Mouse (Mus musculus) urinary bladder, postnatal 4 days (tissue): ENCODE results near the gene Ltf.

Source experiments
- DNase-seq, 2 experiments: peaks; one replicate each; pipeline ENCODE4 v3.0.0; 2021 to 2022; ENCODE audit warnings: low spot score in 2 of 2

The Ltf gene

DNA sequence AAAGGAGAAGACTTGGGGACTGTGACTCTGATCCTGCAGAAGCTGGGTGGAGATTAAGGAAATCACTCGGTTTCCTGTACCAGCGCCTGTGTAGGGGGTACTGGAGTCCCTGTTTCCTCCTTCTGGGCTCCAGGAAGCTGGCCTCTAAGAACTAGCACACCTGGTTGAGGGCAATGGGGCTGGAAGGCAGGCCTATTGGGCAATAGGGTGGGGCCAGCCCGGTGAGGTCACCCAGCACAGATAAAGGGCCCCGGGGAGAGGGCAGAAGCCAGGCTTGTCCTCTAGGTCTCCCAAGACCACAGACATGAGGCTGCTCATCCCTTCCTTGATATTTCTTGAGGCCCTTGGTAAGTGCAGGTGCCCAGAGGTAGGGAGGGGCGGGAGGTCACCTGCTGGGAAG lies at the start of gene Ltf:
Ltf (plus strand) TSS at position 250 of the 400 bp plus-strand sequence.
- no peak for DNase-seq

- no peak for DNase-seq
Measured at GRCm38 (mm10) chr9:110979411-110979810, 39.7 kb upstream of the Ltf start.

DNA sequence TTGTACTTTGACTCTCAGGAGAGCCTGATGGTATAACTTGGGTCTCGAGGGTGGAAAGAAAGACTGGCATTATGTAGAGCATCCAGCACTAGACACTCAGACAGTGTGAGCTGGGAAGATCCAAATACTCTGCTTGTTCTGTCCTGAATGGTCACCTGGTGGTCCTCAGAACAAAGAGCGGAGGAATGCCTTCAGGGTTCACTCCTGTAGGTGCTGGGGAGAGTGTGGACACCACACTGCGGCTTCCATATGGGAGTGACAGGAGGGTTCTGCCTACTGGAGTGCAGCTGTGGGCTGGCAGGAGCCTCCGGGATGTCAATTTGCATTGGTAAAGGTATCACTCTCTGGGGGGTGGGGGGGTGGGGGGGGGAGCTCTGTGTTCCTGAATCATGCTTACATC lies 36.7 kb upstream of the Ltf start:
- no peak for DNase-seq

DNA sequence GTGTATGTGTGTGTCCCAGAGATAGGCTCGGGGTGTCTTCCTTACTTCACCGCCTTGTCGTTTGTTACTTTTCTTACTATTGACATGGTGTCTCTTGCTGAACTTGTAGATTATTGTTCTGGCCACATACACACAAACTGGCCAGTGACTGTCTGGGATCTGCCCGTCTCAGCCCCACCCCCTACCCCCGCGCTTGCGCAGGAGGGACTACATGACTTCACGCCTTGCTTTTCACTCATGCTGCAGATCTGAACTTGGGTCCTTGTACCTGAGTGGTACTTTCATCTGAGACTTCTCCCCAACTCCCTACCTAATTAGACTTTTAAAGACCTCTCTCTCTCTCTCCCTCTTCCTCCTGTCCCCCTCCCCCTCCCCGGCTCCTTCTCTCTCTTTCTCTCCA lies 35.0 kb upstream of the Ltf start:
- DNase-seq, result no peak

DNA sequence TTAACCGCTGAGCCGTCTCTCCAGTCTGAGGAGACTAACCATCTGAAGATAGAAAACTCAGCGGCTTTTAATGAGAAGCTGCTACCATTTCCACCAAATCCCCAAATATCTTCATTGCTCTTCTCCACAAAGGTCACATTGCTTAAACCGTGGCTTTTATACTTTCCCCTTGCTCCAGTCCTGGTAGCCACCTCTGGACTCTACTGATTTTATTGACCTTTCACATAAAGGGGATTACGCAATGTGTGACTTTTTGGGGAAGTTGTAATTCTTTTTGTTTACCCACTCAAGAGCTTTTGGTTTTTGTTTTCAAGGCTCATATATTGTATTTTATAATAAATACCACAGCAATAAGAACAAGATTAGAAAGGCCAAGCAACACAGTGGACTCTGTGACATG lies 33.5 kb upstream of the Ltf start:
- no peak for DNase-seq

DNA sequence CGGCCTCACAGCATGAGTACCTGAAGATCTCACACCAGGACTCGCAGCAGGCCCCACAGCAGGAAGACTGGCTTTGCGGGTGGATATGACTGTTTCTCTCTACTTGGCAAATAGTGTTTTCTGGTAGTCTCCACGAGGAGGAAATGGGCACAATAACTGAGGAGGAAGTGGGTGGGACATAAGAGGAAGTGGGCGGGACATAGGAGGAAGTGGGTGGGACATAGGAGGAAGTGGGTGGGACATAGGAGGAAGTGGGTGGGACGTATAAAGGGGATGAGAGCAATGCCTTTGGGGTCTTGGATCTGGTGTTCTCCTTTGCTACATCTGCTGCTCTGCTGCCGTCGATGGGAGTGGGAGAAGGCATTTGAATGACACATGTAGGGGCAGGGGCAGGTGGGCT lies 33.1 kb upstream of the Ltf start:
- no peak for DNase-seq

- no peak for DNase-seq
Measured at GRCm38 (mm10) chr9:110987331-110987730, 31.7 kb upstream of the Ltf start.

GRCm38 (mm10) chr9:110988078-110988477 lies 31.0 kb upstream of the Ltf start:
- no peak for DNase-seq

GRCm38 (mm10) chr9:110989141-110989540 lies 29.9 kb upstream of the Ltf start:
- DNase-seq, result no peak

GRCm38 (mm10) chr9:110989543-110989942 lies 29.5 kb upstream of the Ltf start:
- DNase-seq, result no peak

DNA sequence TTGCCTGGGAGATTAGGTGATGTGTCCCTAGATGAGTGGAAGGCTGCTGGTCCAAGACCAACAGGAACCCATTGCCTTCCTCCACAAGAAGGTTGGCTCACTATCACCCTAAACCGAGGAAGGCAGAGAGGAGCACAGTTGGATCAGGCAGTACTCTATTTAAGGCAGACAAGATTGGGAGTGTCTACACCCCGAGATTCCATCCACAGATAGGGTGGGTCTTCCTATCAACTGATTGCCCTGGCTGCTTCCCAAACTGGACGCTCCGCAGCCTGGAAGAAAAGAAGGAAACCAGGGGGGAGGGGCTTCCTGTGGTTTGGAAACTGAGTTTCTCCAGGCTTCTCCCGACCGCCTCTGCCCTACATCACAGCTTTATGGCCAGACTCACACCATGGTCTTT lies 28.9 kb upstream of the Ltf start, which contains the start of gene Rtp3:
Rtp3 (minus strand) TSS at position 380 of the 400 bp plus-strand sequence.
- DNase-seq, result no peak

DNA sequence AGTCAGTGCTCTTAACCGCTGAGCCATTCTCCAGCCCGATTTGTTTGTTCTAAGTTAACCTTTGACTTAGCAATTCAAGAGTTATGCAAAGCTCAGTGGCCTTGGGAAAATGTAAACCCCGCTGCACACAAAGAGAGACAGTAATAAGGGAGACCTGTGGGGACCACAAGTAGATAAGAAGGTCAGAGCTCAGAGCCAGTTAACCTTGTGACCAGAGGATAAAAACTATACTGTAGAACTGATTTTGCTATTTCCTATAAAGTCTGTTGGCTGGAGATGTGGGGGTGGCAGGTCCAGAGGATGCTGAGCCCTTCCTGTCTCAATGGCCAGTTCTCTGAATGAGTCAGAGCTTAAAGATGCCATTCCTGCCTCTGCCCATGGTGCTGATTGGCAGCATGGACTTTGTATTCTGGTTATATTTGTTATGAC lies 25.8 kb upstream of the Ltf start:
- DNase-seq, result no peak

GRCm38 (mm10) chr9:110994716-110995172 lies 24.3 kb upstream of the Ltf start:
- peak; percentile 61 to 68 for DNase-seq

- peak; percentile 53 to 78 for DNase-seq
Measured at GRCm38 (mm10) chr9:110997245-110997644, 21.8 kb upstream of the Ltf start.

- no peak for DNase-seq
Measured at GRCm38 (mm10) chr9:110999056-110999455, 20.0 kb upstream of the Ltf start.

- no peak for DNase-seq
Measured at GRCm38 (mm10) chr9:110999856-111000255, 19.2 kb upstream of the Ltf start.

GRCm38 (mm10) chr9:111001621-111002020 lies 17.4 kb upstream of the Ltf start:
- no peak for DNase-seq

DNA sequence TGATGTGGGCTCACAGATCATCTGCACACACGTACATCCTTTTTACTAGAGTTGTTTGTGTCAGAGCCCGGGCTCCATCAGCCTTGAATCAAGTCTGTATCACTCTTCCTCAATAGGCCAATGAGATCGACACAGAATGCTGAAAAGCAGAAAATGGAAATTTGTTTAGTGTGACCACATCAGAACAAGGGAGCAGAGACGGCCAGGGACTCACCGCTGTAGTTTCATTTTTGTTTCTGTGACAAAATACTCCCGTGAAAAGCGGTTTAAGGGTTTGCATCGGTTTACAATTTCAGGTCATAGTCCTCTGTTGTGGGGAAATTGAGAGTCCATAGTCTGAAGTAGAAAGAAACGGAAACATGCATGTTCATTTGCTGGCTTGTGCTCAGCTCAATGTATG lies 15.8 kb upstream of the Ltf start:
- DNase-seq, result no peak

DNA sequence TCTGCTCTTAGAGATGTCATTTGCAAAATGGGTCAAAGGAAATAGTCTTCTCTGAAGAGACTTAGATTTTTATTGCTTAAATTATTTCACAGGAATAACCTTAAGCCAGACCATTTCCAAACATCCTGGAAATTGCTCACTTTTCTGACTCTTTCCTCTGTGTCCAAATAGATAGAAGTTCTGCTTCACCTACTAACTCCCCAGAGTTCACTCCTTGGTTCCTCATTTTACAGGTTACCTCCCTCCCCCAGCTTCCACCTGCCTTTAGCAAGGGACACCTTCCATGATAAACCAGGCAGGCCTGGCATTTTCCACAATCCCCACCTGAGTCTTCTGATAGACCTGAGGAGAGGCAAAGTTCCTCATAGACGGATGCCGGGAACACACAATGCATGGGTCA lies 12.5 kb upstream of the Ltf start:
- DNase-seq, result no peak

GRCm38 (mm10) chr9:111009763-111010162 lies 9.3 kb upstream of the Ltf start:
- no peak for DNase-seq

DNA sequence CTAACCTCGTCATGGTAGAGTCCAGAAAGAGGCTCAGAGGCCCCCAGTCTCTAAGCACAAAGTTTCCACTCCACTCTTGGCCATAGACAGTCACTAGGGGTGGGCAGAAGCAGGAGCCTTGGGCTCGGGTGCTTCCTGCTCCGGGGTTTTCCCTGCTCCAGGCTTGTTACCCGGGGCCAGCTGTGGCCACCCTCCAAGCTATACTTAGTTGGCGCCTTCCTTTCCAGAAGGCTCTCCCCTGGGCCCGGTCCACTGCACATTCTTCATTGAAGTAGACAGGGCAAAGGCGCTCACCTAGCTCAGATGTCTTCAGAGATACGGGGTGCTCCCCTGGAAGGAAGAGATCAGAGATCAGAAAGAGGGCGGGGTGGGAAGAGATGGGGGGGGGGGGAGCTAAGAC lies 7.5 kb upstream of the Ltf start:
- DNase-seq, result no peak

GRCm38 (mm10) chr9:111012041-111012440 lies 7.0 kb upstream of the Ltf start:
- no peak for DNase-seq

DNA sequence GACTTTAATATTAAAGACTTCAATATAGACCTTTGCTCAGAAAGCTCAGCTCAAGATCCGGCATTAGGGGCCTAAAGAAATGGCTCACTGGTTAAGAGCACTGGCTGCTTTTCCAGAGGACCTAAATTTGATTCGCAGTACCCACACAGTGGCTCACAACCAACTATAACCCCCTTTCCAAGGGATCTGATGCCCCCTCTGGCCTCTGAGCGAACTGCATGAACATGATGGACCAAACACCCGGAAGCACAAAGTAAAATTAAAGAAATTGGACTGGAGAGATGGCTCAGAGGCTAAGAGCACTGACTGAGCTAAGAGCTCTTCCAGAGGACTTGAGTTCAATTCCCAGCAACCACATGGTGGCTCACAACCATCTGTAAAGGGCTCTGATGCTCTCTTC lies 3.4 kb upstream of the Ltf start:
- no peak for DNase-seq

- no peak for DNase-seq
Measured at GRCm38 (mm10) chr9:111026791-111027190, 7.7 kb downstream of the Ltf start.

GRCm38 (mm10) chr9:111033717-111034116 lies 14.6 kb downstream of the Ltf start:
- DNase-seq, result no peak
